Mouse (Mus musculus): ENCODE measurements around the gene Gm4792. TPM values are rescaled to one million over a fixed set of nuclear protein-coding genes. Genes with fewer than 3 reads are reported as not detected.
A peak's percentile ranks its signal among the peaks of the same experiment; 100 is the strongest.

The Gm4792 gene
- total RNA-seq (2021) = not detected in 2 replicates
- long read RNA-seq, experiment 1 = 0 reads
- long read RNA-seq, experiment 2 = 0 reads

DNA sequence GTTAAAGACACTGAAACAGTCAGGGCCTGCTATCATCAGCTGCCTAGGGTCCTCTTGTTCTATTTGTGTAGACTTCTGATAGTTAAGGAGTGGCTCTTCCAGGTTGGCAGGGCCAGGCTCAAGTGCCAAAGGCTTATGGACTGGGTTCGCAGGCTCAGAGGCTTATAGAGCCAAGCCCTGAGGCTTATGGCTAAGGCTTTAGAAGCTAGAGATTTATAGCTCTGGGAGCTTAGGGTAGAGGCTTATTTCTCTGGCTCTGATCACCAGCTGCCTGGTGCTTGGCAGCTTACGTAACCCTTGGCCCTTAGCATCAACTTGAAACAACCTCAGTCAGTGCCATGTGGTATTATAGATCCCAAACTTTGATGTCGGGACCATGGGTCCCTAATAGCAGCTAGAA, at the start of gene Gm4792:
TSS of gene Gm4792 (minus strand) at position 233 of the 400 bp plus-strand sequence.
- DNase-seq = no peak

DNA sequence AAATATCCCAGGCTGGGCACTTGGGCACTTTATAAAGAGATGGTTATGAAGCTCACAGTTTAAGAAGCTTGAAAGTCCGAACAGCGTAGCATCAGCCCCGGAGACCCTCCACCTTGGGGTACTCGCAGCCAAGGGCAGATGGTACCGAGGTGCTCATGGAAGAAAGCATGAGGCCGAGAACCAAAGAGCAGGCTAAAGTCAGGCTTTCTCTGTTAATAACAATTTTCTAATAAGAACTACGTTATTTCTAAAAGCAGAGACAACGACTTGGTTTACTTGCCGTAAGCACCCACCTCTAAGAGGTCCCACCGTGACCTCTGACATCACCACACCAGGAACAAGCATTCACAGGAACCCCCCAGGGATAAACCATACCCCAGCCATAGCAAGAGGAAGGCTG, 49.5 kb upstream of the Gm4792 start:
- DNase-seq = no peak

GRCm38 (mm10) chr10:94347296-94347695, 48.8 kb upstream of the Gm4792 start:
- DNase-seq = no peak

GRCm38 (mm10) chr10:94346596-94346995, 48.1 kb upstream of the Gm4792 start:
- DNase-seq = no peak

DNA sequence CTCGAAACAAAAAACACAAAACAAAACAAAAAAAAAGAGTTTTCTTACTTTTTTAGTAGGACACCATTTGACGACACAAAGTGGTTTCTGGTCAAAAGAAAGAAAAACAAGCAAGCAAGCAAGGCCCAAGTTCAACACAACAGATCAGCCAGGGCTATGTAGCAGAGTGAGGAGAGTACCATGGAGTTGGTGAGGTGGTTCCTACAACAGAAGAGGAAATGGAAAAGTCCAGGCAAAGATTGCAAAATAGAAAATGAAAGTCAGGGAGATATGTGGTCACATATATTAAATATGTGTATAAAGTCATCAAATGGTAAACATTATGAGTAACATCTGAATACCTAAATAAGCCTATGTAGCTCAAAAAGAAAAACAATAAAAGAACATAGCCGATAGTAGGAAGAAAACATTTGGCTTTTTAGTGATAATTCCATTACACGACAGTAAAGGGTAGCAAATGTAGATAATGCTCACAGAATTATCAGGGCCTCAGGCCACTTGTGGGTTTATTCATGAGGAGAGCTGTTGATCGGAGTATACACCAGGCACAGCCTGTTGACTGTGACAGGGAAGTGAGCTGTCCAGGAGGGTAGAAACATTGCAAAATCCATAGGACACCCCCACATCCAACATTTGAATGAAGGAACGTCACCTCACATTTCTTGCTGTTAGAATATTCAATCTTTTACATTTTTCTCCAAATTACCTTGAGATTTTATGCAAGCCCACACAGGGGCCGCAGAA, 47.2 kb upstream of the Gm4792 start:
- DNase-seq = no peak

DNA sequence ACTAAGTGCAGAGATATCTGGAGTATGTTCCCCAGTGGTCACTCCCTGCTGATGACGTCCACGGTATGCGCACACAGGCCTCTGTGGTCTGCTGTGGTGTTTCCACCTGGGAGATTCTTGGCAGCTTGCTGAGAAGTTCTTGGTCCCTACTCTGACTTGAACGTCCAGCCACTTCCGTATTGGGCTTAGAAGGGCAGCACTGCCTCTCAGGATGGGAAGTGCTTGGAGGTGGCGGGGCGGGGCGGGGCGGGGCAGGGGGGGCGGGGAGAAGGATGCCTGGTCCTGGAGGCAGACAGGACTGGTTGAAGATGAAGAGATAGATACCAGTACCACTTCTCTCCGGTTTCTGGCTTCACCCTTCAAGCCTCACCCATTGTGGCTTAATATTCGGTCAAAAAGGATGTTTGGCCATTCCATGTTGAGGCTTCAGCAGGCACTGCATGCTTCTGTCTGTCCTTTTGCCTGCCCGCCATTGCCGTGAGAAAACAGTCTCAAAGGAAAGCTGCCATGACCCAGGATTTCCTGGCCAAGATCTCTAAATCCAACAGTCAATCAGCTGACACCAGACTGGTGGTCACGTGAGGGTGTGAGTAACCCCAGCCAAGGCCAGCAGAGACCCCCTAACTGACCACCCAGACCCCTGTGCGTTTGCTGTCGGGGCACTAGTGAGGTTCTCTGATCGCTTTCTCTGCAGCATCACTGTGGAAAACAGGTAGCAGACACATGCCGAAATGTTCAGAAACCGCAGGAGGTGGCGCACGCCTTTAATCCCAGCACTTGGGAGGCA, 46.3 kb upstream of the Gm4792 start:
- no peak for DNase-seq

DNA sequence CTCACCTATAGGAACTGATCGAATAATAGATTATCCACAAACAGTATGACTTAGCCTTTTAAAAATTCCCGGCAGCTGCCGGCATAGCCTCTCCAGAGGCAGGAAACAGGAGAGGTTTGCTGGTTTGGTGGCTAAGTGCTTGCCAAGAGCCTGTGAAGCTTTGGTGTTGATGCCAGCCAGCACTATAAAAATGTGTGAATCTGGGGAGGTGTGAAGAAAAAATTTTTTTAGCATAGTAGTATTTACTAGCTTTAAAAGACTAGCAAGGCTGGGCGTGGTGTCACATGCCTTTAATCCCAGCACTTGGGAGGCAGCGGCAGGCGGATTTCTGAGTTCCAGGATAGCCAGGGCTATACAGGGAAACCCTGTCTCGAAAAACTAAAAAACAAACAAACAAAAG, 45.1 kb upstream of the Gm4792 start:
- no peak for DNase-seq

DNA sequence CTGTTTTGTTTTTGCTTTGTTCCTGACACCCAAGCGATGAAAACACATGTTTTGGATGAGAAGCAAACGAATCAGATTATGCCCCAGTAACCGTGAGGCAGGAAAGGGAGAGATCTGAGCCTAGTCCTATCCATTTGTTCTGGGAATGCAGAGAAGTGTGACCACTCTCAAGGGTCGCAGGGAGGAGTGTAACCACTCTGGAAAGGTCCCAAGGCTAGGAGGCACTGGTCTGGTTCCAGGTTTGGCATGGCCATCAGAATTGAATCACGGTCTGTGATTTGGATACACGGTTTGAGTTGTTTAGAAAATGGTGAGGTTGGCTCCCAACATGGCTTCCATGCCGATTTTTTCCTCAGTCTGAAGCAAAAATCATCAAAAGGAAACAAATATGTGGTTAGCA, 43.8 kb upstream of the Gm4792 start:
- DNase-seq = no peak

GRCm38 (mm10) chr10:94341501-94341900, 43.0 kb upstream of the Gm4792 start:
- DNase-seq = no peak

- no peak for DNase-seq
These were observed 37.6 kb upstream of the Gm4792 start for GRCm38 (mm10) chr10:94336071-94336470.

DNA sequence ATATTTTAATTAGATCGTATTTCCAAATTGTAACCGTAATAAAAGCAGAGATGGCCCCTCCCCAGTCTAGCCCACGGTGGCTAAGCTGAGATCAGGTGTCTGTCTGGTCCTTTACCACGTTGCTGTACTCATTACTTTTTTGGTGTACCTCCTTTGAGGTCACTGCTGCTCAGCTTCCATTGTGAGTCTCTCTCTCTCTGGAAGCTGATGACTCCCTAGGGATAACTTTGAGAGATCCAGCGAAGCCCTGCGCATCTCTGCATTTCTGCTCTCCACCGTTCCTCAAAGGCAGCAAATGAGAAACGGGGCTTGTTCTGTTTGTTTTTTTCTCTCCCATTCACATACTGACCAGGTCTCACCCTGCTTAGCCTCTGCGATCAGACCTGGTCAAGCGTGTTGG, 36.5 kb upstream of the Gm4792 start:
- no peak for DNase-seq

GRCm38 (mm10) chr10:94333328-94333727, 34.8 kb upstream of the Gm4792 start:
- DNase-seq = no peak

DNA sequence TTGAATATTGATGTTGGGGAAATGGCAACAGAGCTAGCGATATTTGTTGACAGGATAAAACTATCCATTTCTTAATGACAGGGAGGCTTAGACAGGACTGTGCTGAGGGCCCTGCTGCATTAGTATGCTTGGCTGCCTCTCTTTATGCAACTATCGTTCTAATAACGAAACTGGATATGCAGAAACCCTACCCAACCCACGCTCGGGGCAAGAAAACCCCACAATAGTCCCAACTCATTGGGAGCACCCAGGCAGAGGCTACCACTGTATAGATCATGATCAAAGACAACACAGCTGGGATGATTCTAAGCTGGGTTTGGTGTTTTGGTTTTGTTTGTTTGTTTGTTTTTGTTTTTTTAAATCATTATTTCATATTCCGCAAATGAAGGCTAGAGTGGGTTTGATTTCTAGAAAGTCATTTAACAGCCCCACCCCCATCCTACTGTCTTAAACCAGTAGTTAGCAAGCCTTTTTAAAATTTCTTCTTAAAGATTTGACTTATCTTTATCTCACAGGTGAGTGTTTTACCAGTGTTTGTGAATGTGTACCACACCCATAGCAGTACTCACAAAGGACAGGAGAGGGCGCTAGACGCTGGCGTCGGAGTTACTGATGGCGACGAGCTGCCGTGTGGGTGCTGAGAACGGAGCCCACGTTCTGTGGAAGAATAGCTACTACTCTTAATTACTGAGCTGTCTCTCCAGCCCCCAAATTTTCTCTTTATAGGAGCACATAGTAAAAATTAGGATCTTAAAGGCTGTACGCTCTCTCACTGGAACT, 34.0 kb upstream of the Gm4792 start:
- no peak for DNase-seq

- DNase-seq = peak; percentile 55
These were observed 31.5 kb upstream of the Gm4792 start for GRCm38 (mm10) chr10:94329962-94330361.

DNA sequence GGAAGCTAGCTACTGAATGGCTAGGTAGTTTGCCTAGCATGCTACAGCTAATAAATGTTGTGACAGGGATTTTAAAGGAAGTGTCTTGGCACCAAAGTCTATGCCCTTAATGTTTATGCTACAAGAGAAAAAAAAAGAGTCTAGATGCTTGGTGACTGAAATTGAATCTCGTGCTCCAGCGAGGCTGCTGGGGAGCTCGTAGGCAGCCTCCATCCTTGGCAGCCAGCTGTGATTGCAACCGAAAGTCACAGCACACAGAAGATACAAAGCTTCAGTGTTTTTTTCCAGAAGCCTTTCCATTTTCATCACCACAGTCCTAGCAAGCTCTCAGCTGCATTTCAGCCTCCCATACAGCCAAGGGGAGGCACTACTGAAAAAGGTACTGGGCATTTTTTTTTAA, 20.1 kb upstream of the Gm4792 start:
- no peak for DNase-seq

GRCm38 (mm10) chr10:94313146-94313545, 14.6 kb upstream of the Gm4792 start:
- no peak for DNase-seq

DNA sequence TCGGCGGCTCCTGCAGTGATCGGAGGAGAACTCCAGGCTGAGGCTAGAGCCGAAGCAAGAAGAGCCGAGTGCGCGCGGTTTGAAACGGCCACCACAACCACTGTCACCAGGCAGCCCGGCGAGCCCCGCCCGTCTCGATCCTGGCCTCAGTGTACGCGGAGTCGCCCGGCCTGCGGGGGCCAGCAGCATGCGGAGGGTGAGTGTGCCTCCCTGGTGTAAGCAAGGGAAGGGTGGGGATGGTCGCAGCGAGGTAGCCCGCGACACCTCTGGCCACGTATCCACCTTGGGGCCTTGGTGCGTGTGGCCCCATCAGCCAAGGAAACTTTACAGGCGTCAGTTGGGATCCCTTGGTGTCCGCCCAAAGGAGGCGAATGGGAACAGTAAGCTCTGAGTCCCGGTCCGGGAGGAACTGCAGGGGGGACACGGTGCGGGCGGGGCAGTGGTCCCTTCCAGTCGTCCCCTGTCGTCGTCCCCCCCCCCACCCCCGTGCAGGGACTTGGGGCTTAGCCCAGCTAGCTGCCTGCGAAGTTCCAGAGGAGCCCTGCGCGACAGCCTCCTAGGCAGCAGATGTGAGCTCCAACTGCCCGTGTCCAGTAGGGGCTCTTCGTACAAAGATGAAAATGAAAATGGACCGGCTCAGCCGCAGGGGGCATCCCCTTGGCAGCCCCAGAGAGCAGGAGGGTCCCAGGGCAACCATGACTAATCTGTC, 13.7 kb upstream of the Gm4792 start:
- DNase-seq = peak; percentile 48

GRCm38 (mm10) chr10:94311511-94312006, 13.1 kb upstream of the Gm4792 start, which contains the start of gene Tmcc3:
Gene Tmcc3, plus strand, starts transcription at chr10:94311949.
- no peak for DNase-seq

GRCm38 (mm10) chr10:94310499-94311267, 12.2 kb upstream of the Gm4792 start:
- no peak for DNase-seq

DNA sequence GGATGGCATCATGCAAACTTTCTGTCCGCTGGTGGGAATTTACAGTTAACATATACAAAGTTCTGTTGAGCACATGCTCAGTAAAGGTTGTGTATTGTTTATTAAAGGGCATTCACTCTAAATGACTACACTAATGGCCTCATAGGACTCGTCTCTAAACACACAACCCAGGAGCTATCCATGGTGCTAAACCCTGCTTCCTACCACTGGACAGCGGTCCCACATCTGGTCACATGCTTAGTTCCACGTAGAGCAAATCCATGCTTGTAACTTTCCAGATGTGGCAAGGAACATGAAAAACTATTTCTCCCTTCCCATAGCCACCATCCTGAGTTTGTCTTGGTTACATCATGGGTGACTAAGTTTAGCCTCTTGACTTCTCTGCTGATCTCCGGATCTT, 7.0 kb upstream of the Gm4792 start:
- peak; percentile 65 for DNase-seq

- no peak for DNase-seq
These were observed 5.7 kb upstream of the Gm4792 start for GRCm38 (mm10) chr10:94304064-94304657.
